Mouse (Mus musculus) ovary, adult 2 months (tissue): ENCODE measurements around the gene Nampt. TPM values are rescaled to one million over a fixed set of nuclear protein-coding genes. Genes with fewer than 3 reads are reported as not detected.

Source experiments
- polyA plus RNA-seq: library from polyadenylated mRNA; depleted of rRNA; stranded (reverse); fragments of >200 nt; gene quantifications from 2 replicates; pipeline ENCODE4 v1.2.3, GENCODE M21; 2012; rRNA removed

Gene Nampt
- polyA plus RNA-seq = 7.6 and 9.3 TPM in 2 replicates

GRCm38 (mm10) chr12:32819416-32819815, at the start of gene Nampt:
Gene Nampt (plus strand): TSS chr12:32819545.

Other genes starting within 250 kb of the Nampt start
- 40.4 and 42.3 TPM in 2 replicates for gene Sypl, start 134.3 kb downstream of the Nampt start, polyA plus RNA-seq